Mouse (Mus musculus) MEL (cell line): ENCODE results near the gene Prkcq. TPM values are rescaled to one million over a fixed set of nuclear protein-coding genes. Genes with fewer than 3 reads are reported as not detected.

Source experiments
- DNase-seq: peaks from one replicate; pipeline ENCODE4 v3.0.0; 2011; ENCODE audit warnings: low read depth, low spot score
- H3K27ac ChIP-seq: 2 replicates; pipeline ENCODE4 v1.5.1; 2012; ENCODE audit warnings: low read depth, mild to moderate bottlenecking, control low read depth, low read length, moderate library complexity; ENCODE audit not compliant: control insufficient read depth
- H3K27me3 ChIP-seq, 2 experiments: fragments of 150-350 bp in 1 of 2; sonication (generic) in 1 of 2; 2 replicates each; pipeline ENCODE4 v1.6.1; 2012; ENCODE audit warnings: low read length in 2 of 2, mild to moderate bottlenecking in 2 of 2, improper control_type of control experiment in 1 of 2, moderate library complexity in 1 of 2; ENCODE audit not compliant: insufficient read depth in 2 of 2, control insufficient read depth in 1 of 2
- H3K36me3 ChIP-seq, 2 experiments: 2 replicates each; pipeline ENCODE4 v1.6.1; 2012 to 2014; ENCODE audit warnings: low read length in 2 of 2, improper control_type of control experiment in 1 of 2, inconsistent platforms in 1 of 2, mild to moderate bottlenecking in 1 of 2; ENCODE audit not compliant: insufficient read depth in 2 of 2, control insufficient read depth in 1 of 2
- H3K4me1 ChIP-seq, 2 experiments: fragments of 150-350 bp in 1 of 2; sonication (generic) in 1 of 2; 2 replicates each; pipeline ENCODE4 v1.6.1; 2012; ENCODE audit warnings: low read length in 2 of 2, improper control_type of control experiment in 1 of 2, mild to moderate bottlenecking in 1 of 2; ENCODE audit not compliant: insufficient read depth in 2 of 2, control insufficient read depth in 1 of 2
- H3K4me3 ChIP-seq, 2 experiments: fragments of 150-350 bp in 1 of 2; sonication (generic) in 1 of 2; 2 replicates each; pipeline ENCODE4 v1.5.1; 2012; ENCODE audit warnings: low read depth in 2 of 2, low read length in 2 of 2, mild to moderate bottlenecking in 2 of 2, moderate library complexity in 2 of 2, control low read depth in 1 of 2, improper control_type of control experiment in 1 of 2; ENCODE audit not compliant: control insufficient read depth in 1 of 2, insufficient read depth in 1 of 2
- H3K79me2 ChIP-seq: 2 replicates; pipeline ENCODE4 v1.6.1; 2012; ENCODE audit warnings: mild to moderate bottlenecking, low read length, moderate library complexity; ENCODE audit not compliant: control insufficient read depth, poor library complexity, insufficient read depth
- H3K9ac ChIP-seq: 2 replicates; pipeline ENCODE4 v1.6.1; 2012; ENCODE audit warnings: low read depth, mild to moderate bottlenecking, control low read depth, low read length, moderate library complexity; ENCODE audit not compliant: control insufficient read depth, poor library complexity, severe bottlenecking
- H3K9me3 ChIP-seq: fragments of 150-350 bp; sonication (generic); replicated peaks from 2 replicates; pipeline ENCODE4 v1.6.1; 2012; ENCODE audit warnings: mild to moderate bottlenecking, low read length, improper control_type of control experiment, moderate library complexity; ENCODE audit not compliant: insufficient read depth
- BHLHE40 ChIP-seq: IDR thresholded peaks from 2 replicates; pipeline ENCODE4 v1.6.1; 2012; ENCODE audit warnings: low read depth, mild to moderate bottlenecking, inconsistent platforms, low read length, improper control_type of control experiment, borderline replicate concordance
- CHD1 ChIP-seq: IDR thresholded peaks from 2 replicates; pipeline ENCODE4 v1.6.1; 2012; ENCODE audit warnings: low read depth, mild to moderate bottlenecking, inconsistent platforms, low read length, improper control_type of control experiment
- CHD2 ChIP-seq: IDR thresholded peaks from 2 replicates; pipeline ENCODE4 v1.6.1; 2011; ENCODE audit warnings: low read length, improper control_type of control experiment
- CTCF ChIP-seq, 3 experiments: IDR thresholded peaks in 2 of 3; conservative IDR thresholded peaks in 1 of 3; 2 replicates each; pipeline ENCODE4 v1.5.1; 2011 to 2012; ENCODE audit warnings: low read length in 3 of 3, low read depth in 2 of 3, mild to moderate bottlenecking in 2 of 3, improper control_type of control experiment in 1 of 3, inconsistent platforms in 1 of 3, mixed read lengths in 1 of 3, moderate library complexity in 1 of 3; ENCODE audit not compliant: control insufficient read depth in 1 of 3, insufficient read depth in 1 of 3, poor library complexity in 1 of 3, severe bottlenecking in 1 of 3
- E2F4 ChIP-seq: IDR thresholded peaks from 2 replicates; pipeline ENCODE4 v1.6.1; 2011; ENCODE audit warnings: low read depth, low read length, improper control_type of control experiment, borderline replicate concordance
- ELF1 ChIP-seq: IDR thresholded peaks from 2 replicates; pipeline ENCODE4 v1.6.1; 2014; ENCODE audit warnings: low read depth, mild to moderate bottlenecking, inconsistent platforms, low read length, improper control_type of control experiment, moderate library complexity
- EP300 ChIP-seq, 2 experiments: IDR thresholded peaks; 2 replicates each; pipeline ENCODE4 v1.6.1; 2011; ENCODE audit warnings: improper control_type of control experiment in 2 of 2, low read length in 2 of 2, low read depth in 1 of 2, mild to moderate bottlenecking in 1 of 2
- ETS1 ChIP-seq: IDR thresholded peaks from 2 replicates; pipeline ENCODE4 v1.6.1; 2012; ENCODE audit warnings: low read depth, mild to moderate bottlenecking, inconsistent platforms, low read length, improper control_type of control experiment, moderate library complexity
- GABPA ChIP-seq: IDR thresholded peaks from 2 replicates; pipeline ENCODE4 v1.6.1; 2012; ENCODE audit warnings: low read depth, mild to moderate bottlenecking, inconsistent platforms, low read length, improper control_type of control experiment, moderate library complexity
- HCFC1 ChIP-seq: IDR thresholded peaks from 2 replicates; pipeline ENCODE4 v1.6.1; 2012; ENCODE audit warnings: low read depth, mild to moderate bottlenecking, inconsistent platforms, low read length, improper control_type of control experiment, moderate library complexity
- MAFK ChIP-seq: IDR thresholded peaks from 2 replicates; pipeline ENCODE4 v1.6.1; 2011; ENCODE audit warnings: low read depth, mild to moderate bottlenecking, low read length, improper control_type of control experiment, borderline replicate concordance
- MAZ ChIP-seq: IDR thresholded peaks from 2 replicates; pipeline ENCODE4 v1.6.1; 2012; ENCODE audit warnings: low read depth, mild to moderate bottlenecking, inconsistent platforms, low read length, improper control_type of control experiment
- MEF2A ChIP-seq: IDR thresholded peaks from 2 replicates; pipeline ENCODE4 v1.6.1; 2014; ENCODE audit warnings: low read depth, mild to moderate bottlenecking, inconsistent platforms, low read length, improper control_type of control experiment; ENCODE audit not compliant: poor library complexity, insufficient replicate concordance, severe bottlenecking; ENCODE audit errors: extremely low read depth
- MXI1 ChIP-seq: IDR thresholded peaks from 2 replicates; pipeline ENCODE4 v1.6.1; 2011; ENCODE audit warnings: mild to moderate bottlenecking, low read depth, low read length, improper control_type of control experiment
- MYB ChIP-seq: IDR thresholded peaks from 2 replicates; pipeline ENCODE4 v1.6.1; 2011; ENCODE audit warnings: mild to moderate bottlenecking, low read depth, low read length, improper control_type of control experiment
- MYC ChIP-seq: IDR thresholded peaks from 2 replicates; pipeline ENCODE4 v1.6.1; 2011; ENCODE audit warnings: low read depth, mild to moderate bottlenecking, low read length, improper control_type of control experiment, moderate library complexity
- POLR2AphosphoS5 ChIP-seq: IDR thresholded peaks from 2 replicates; pipeline ENCODE4 v1.6.1; 2012; ENCODE audit warnings: low read depth, borderline replicate concordance, mild to moderate bottlenecking, inconsistent platforms, low read length, moderate library complexity, mixed read lengths
- RAD21 ChIP-seq: IDR thresholded peaks from 2 replicates; pipeline ENCODE4 v1.6.1; 2011; ENCODE audit warnings: mild to moderate bottlenecking, low read depth, low read length, improper control_type of control experiment
- RCOR1 ChIP-seq: IDR thresholded peaks from 2 replicates; pipeline ENCODE4 v1.6.1; 2012; ENCODE audit warnings: low read depth, mild to moderate bottlenecking, inconsistent platforms, low read length, improper control_type of control experiment
- SIN3A ChIP-seq: IDR thresholded peaks from 2 replicates; pipeline ENCODE4 v1.6.1; 2012; ENCODE audit warnings: low read length, improper control_type of control experiment, inconsistent platforms
- TBP ChIP-seq: IDR thresholded peaks from 2 replicates; pipeline ENCODE4 v1.8.0; 2011; ENCODE audit warnings: low read depth, low read length, improper control_type of control experiment
- UBTF ChIP-seq: IDR thresholded peaks from 2 replicates; pipeline ENCODE4 v1.6.1; 2012; ENCODE audit warnings: low read depth, mild to moderate bottlenecking, inconsistent platforms, low read length, improper control_type of control experiment, moderate library complexity, borderline replicate concordance; ENCODE audit not compliant: insufficient read depth
- USF1 ChIP-seq: IDR thresholded peaks from 2 replicates; pipeline ENCODE4 v1.6.1; 2014; ENCODE audit warnings: low read depth, mild to moderate bottlenecking, inconsistent platforms, low read length, improper control_type of control experiment, moderate library complexity
- ZC3H11A ChIP-seq: IDR thresholded peaks from 2 replicates; pipeline ENCODE4 v1.6.1; 2012; ENCODE audit warnings: low read depth, mild to moderate bottlenecking, inconsistent platforms, low read length, improper control_type of control experiment
- ZKSCAN1 ChIP-seq: IDR thresholded peaks from 2 replicates; pipeline ENCODE4 v1.6.1; 2012; ENCODE audit warnings: low read depth, mild to moderate bottlenecking, inconsistent platforms, low read length, improper control_type of control experiment, moderate library complexity
- ZMIZ1 ChIP-seq: IDR thresholded peaks from 2 replicates; pipeline ENCODE4 v1.6.1; 2012; ENCODE audit warnings: low read depth, mild to moderate bottlenecking, inconsistent platforms, low read length, improper control_type of control experiment, moderate library complexity
- polyA plus RNA-seq, 2 experiments: library from polyadenylated mRNA; stranded (reverse) in 1 of 2; unstranded in 1 of 2; fragments of >175 nt in 1 of 2; fragments of >200 nt in 1 of 2; gene quantifications; 2 replicates each; pipeline versions ENCODE4 v1.2.1 to v1.2.4; 2012; ENCODE audit warnings: low replicate concordance in 2 of 2, low read depth in 1 of 2; ENCODE audit not compliant: insufficient read length in 2 of 2, insufficient read depth in 1 of 2, missing spikeins in 1 of 2
- total RNA-seq: library from RNA; depleted of rRNA; stranded (reverse); fragments of 300-350 nt; gene quantifications from 2 replicates; pipeline ENCODE4 v1.2.3, GENCODE M21; 2012

Gene Prkcq
- total and polyA plus RNA-seq, 3 experiments: 0.12 to 0.19 TPM; not detected in 1

DNA sequence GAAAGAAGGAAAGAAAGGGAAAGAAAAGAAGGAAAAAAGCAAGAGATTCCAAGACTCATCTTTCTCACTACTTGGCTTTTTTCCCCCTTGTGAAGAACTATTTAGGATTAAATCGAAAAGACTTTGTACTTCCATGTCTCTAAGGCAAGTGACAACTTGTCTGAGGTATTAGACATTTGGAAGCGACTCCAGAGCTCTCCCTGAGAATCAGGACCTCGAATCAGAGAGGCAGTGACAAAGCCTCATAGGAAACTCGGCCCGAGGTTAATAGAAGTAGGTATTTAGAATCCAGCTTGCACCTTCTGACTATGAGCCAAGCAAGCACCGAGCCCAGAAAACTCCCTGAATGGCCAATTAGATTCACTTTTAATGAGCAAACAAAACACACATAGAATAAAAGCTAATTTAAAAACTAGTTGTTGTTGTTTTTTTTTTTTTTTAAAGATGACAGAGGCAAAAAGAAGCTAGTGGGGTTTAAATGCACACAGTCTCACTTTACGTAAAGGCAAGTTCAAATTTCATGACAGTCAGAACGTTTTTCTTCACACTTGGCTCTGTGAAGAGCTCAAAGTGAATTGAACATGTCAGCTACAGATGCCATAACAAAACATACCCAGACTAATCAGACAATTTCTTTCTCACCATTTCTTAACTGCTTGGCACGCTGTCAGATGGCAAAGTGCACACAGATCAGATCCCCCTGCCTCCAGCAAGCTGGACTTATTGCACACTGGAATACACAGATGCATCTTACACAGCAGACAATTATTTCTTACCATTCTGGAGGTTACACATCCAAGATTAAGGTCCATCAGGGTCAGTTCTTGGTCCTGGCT is 119.9 kb downstream of the Prkcq start:
- Histone ChIP-seq H3K27me3 (peaks cover 2 to 8% of the 10 kb centered on the region in 2 experiments), H3K9ac (no peak overlapping the region), H3K27ac (no peak overlapping the region), H3K4me1 (no peaks in the 10 kb centered on the region), H3K4me3 (no peak overlapping the region), H3K79me2 (no peaks in the 10 kb centered on the region), H3K9me3 (no peaks in the 10 kb centered on the region)
- no peak for DNase-seq
- TF ChIP-seq ZKSCAN1 (no peak), ZMIZ1 (no peak), SIN3A (no peak), RAD21 (no peak), USF1 (no peak), POLR2AphosphoS5 (no peak), CHD1 (no peak), CHD2 (no peak), ETS1 (no peak), MEF2A (no peak), TBP (no peak), ELF1 (no peak), BHLHE40 (no peak), MYB (no peak), MXI1 (no peak), MAZ (no peak), EP300 (IDR thresholded peaks at IDR 0.05; ENCODE audit: low read depth in 1 of 2, low read length in 2 of 2) (no peak), MAFK (no peak), GABPA (no peak)
- TF ChIP-seq, all 39 proteins: peak for 0
- H3K36me3 ChIP-seq: no peaks in the 10 kb centered on the region

DNA sequence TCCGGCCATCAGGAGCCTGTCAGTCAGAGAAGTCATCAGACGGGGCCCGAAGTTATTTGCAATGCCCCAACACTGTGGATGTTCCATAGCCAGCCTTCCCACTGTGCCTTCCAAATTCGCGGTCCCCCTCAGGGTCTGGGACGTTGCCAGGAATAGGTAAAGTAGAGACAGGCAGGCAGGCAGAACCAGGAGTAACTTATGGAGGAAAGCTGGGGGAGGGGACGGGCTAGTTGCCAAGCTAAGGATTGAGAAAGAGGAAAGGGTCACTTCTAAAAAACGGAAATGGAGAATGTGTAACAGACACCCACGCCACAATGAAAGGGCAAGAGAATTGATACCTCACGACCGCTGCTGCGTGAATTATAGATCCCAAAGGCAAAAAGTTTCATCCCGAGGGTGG is 121.2 kb downstream of the Prkcq start:
- H3K4me1 ChIP-seq: no peaks in the 10 kb centered on the region
- peaks cover 5 to 8% of the 10 kb centered on the region in 2 experiments for H3K27me3 ChIP-seq
- H3K4me3 ChIP-seq: no peak overlapping the region
- H3K79me2 ChIP-seq: no peaks in the 10 kb centered on the region
- TF ChIP-seq MYB (no peak), MXI1 (no peak), TBP (no peak), MAZ (no peak), ZC3H11A (no peak), GABPA (no peak), MYC (no peak), E2F4 (no peak), CHD1 (no peak), RAD21 (no peak), MEF2A (no peak), HCFC1 (no peak), UBTF (no peak), CTCF (IDR thresholded peaks at IDR 0.05 in 2 of 3, conservative IDR thresholded peaks at IDR 0.05 in 1 of 3; ENCODE audit: control insufficient read depth in 1 of 3, insufficient read depth in 1 of 3, low read depth in 2 of 3, low read length in 3 of 3, poor library complexity in 1 of 3, severe bottlenecking in 1 of 3) (no peak), RCOR1 (no peak)
- TF ChIP-seq, all 39 proteins: peak for 0
- H3K9ac ChIP-seq: no peak overlapping the region
- no peaks in the 10 kb centered on the region for H3K9me3 ChIP-seq
- DNase-seq: no peak
- no peaks in the 10 kb centered on the region for H3K36me3 ChIP-seq
- no peak overlapping the region for H3K27ac ChIP-seq
